9 mouse cellular contexts compared by ENCODE assay signal in genomic region chr16:92336280-92336679, GRCm38 (mm10). TPM values are rescaled to one million over a fixed set of nuclear protein-coding genes. Genes with fewer than 3 reads are reported as not detected.
DNase-seq lines count a peak whose midpoint lies in the region; ATAC-seq lines count a peak whose summit lies in the region.
"Had no signal": no experiment of that assay in that cellular context is flagged by ENCODE, and none has a peak within 500 bp of the region (broad histone marks: within the 10 kb centered on the region; RNA-seq: fewer than 3 reads in every experiment).

No protein-coding gene starts in this region.

- H3K4me2 ChIP-seq in limb, embryonic 15.5 days: 0 out of 2 replicates have a peak overlapping the region, but pooled peaks have one; percentile 13
- H3K4me2 ChIP-seq in neural tube, embryonic 11.5 days (ENCODE audit: low read depth): no peak overlapping the region
- peak overlapping the region; percentile 37 for H3K4me2 ChIP-seq in stomach, embryonic 16.5 days (ENCODE audit: low read depth, low read length)

- peaks cover 7% of the 10 kb centered on the region; the same call in 1 of the 2 replicates for H3K27me3 ChIP-seq in limb, embryonic 15.5 days
- no peaks in the 10 kb centered on the region for H3K27me3 ChIP-seq in neural tube, embryonic 11.5 days (ENCODE audit: control insufficient read depth, insufficient read depth, low read length)
- H3K27me3 ChIP-seq in stomach, embryonic 16.5 days (ENCODE audit: control insufficient read depth, insufficient read depth, low read length): no peaks in the 10 kb centered on the region

- H3K9me3 ChIP-seq in limb, embryonic 15.5 days: no peaks in the 10 kb centered on the region
- no peaks in the 10 kb centered on the region for H3K9me3 ChIP-seq in neural tube, embryonic 11.5 days (ENCODE audit: control insufficient read depth, low read length)
- H3K9me3 ChIP-seq in stomach, embryonic 16.5 days (replicated peaks; ENCODE audit: control insufficient read depth, low read length): no peaks in the 10 kb centered on the region

- 4% methylated on average over 9 of the region's 9 CpGs for WGBS in limb, embryonic 15.5 days
- 10% methylated on average over 9 of the region's 9 CpGs for WGBS in neural tube, embryonic 11.5 days
- 5% methylated on average over 9 of the region's 9 CpGs for WGBS in stomach, embryonic 16.5 days

- no peak for ATAC-seq in limb, embryonic 15.5 days (ENCODE audit: insufficient number of reproducible peaks, low FRiP score, low TSS enrichment, low read depth)
- no peak; the same call in 1 of the 2 replicates for ATAC-seq in neural tube, embryonic 11.5 days (ENCODE audit: insufficient read depth, low FRiP score, low TSS enrichment)
- peak; percentile 63; the same call in 1 of the 2 replicates for ATAC-seq in stomach, embryonic 16.5 days (ENCODE audit: insufficient read depth, low FRiP score)

- H3K4me3 ChIP-seq in limb, embryonic 15.5 days: no peak overlapping the region
- no peak overlapping the region for H3K4me3 ChIP-seq in neural tube, embryonic 11.5 days (ENCODE audit: low read depth, low read length)
- no peak overlapping the region for H3K4me3 ChIP-seq in stomach, embryonic 16.5 days (replicated peaks; ENCODE audit: low read length)
- H3K4me3 ChIP-seq: erythroblast, embryonic 14.5 days had no signal

- H3K36me3 ChIP-seq in limb, embryonic 15.5 days: no peaks in the 10 kb centered on the region
- H3K36me3 ChIP-seq in neural tube, embryonic 11.5 days (ENCODE audit: control insufficient read depth, insufficient read depth, low read length): no peaks in the 10 kb centered on the region
- H3K36me3 ChIP-seq in stomach, embryonic 16.5 days (ENCODE audit: control insufficient read depth, insufficient read depth, low read length): no peaks in the 10 kb centered on the region

- H3K27ac ChIP-seq in limb, embryonic 15.5 days: 0 out of 2 replicates have a peak overlapping the region, but pooled peaks have one; percentile 6
- H3K27ac ChIP-seq in neural tube, embryonic 11.5 days (ENCODE audit: low read depth, low read length): no peak overlapping the region
- H3K27ac ChIP-seq in stomach, embryonic 16.5 days (ENCODE audit: low read length): no peak overlapping the region

- peak; percentile 46 to 63 for DNase-seq in urinary bladder, adult 18-20 months (ENCODE audit: low spot score in 2 of 2)
- no peak for DNase-seq in urinary bladder, adult 2 months (ENCODE audit: low spot score)
- DNase-seq in cerebellum, postnatal 4 days (ENCODE audit: low spot score in 2 of 2): peak; percentile 67 to 81
- peak; percentile 27 to 53 for DNase-seq in gastrocnemius, adult 8-10 months (ENCODE audit: low spot score in 2 of 2)
- peak; percentile 77 to 83 for DNase-seq in kidney, adult 8-10 months
- peak; percentile 85 for DNase-seq in neural tube, embryonic 11.5 days (ENCODE audit: low spot score)

- no peak overlapping the region for H3K9ac ChIP-seq in limb, embryonic 15.5 days
- no peak overlapping the region for H3K9ac ChIP-seq in neural tube, embryonic 11.5 days (ENCODE audit: low read length)
- H3K9ac ChIP-seq in stomach, embryonic 16.5 days (ENCODE audit: low read length): peak overlapping the region; percentile 39; the same call in 1 of the 2 replicates

- H3K4me1 ChIP-seq in limb, embryonic 15.5 days: peaks cover 20% of the 10 kb centered on the region
- no peaks in the 10 kb centered on the region for H3K4me1 ChIP-seq in neural tube, embryonic 11.5 days (ENCODE audit: control insufficient read depth, insufficient read depth, low read length)
- no peaks in the 10 kb centered on the region for H3K4me1 ChIP-seq in stomach, embryonic 16.5 days (ENCODE audit: control insufficient read depth, insufficient read depth, low read length)

RNA-seq across cellular contexts. Expression of gene Fam243, which starts 15.0 kb away (rescaled TPM):
- polyA plus RNA-seq in urinary bladder, adult 2 months (2012; rRNA removed): not detected in 2 replicates
- not detected for total RNA-seq in gastrocnemius, adult 8-10 months (2022)
- not detected in 2 replicates for polyA plus RNA-seq in limb, embryonic 15.5 days (2015; fragmentation: Nextera tagmentation; extraction: Ambion mirVana)
- not detected in 2 replicates for polyA plus RNA-seq in neural tube, embryonic 11.5 days (2014; fragmentation: Nextera tagmentation; extraction: Ambion mirVana)
- polyA plus RNA-seq in stomach, embryonic 16.5 days (2015; fragmentation: Nextera tagmentation; extraction: Ambion mirVana): not detected in 2 replicates
- polyA plus RNA-seq: erythroblast, embryonic 14.5 days had no signal

RNA-seq across cellular contexts. Expression of gene Kcne1, which starts 23.0 kb away (rescaled TPM):
- 9.8 and 10.2 TPM in 2 replicates for polyA plus RNA-seq in urinary bladder, adult 2 months (2012; rRNA removed)
- total RNA-seq in gastrocnemius, adult 8-10 months (2022): not detected
- polyA plus RNA-seq in limb, embryonic 15.5 days (2015; fragmentation: Nextera tagmentation; extraction: Ambion mirVana): 0.36 and 0.42 TPM in 2 replicates
- polyA plus RNA-seq in neural tube, embryonic 11.5 days (2014; fragmentation: Nextera tagmentation; extraction: Ambion mirVana): 0.15 and 0.54 TPM in 2 replicates
- polyA plus RNA-seq in stomach, embryonic 16.5 days (2015; fragmentation: Nextera tagmentation; extraction: Ambion mirVana): 0.92 and 1.6 TPM in 2 replicates
- polyA plus RNA-seq: erythroblast, embryonic 14.5 days had no signal

RNA-seq across cellular contexts. Expression of gene Smim11, which starts 35.2 kb away (rescaled TPM):
- 60.7 and 70.4 TPM in 2 replicates for polyA plus RNA-seq in urinary bladder, adult 2 months (2012; rRNA removed)
- 10 to 100 TPM; 58.7 to 64.9 (median 60.5) TPM for total RNA-seq in gastrocnemius, adult 8-10 months (2022)
- polyA plus RNA-seq in limb, embryonic 15.5 days (2015; fragmentation: Nextera tagmentation; extraction: Ambion mirVana): 129 and 138 TPM in 2 replicates
- 107 and 110 TPM in 2 replicates for polyA plus RNA-seq in neural tube, embryonic 11.5 days (2014; fragmentation: Nextera tagmentation; extraction: Ambion mirVana)
- polyA plus RNA-seq in stomach, embryonic 16.5 days (2015; fragmentation: Nextera tagmentation; extraction: Ambion mirVana): 120 and 153 TPM in 2 replicates

RNA-seq across cellular contexts. Expression of gene Kcne2, which starts 44.1 kb away (rescaled TPM):
- polyA plus RNA-seq in urinary bladder, adult 2 months (2012; rRNA removed): not detected in 2 replicates
- not detected for total RNA-seq in gastrocnemius, adult 8-10 months (2022)
- 0.18 TPM in 1 of 2 replicates, not detected in the other for polyA plus RNA-seq in limb, embryonic 15.5 days (2015; fragmentation: Nextera tagmentation; extraction: Ambion mirVana)
- 0.13 and 0.24 TPM in 2 replicates for polyA plus RNA-seq in neural tube, embryonic 11.5 days (2014; fragmentation: Nextera tagmentation; extraction: Ambion mirVana)
- polyA plus RNA-seq in stomach, embryonic 16.5 days (2015; fragmentation: Nextera tagmentation; extraction: Ambion mirVana): 5.1 and 6.0 TPM in 2 replicates
- polyA plus RNA-seq: erythroblast, embryonic 14.5 days had no signal
